Mouse (Mus musculus): Measurements from ENCODE around the gene Cdh23.
A peak's percentile ranks its signal among the peaks of the same experiment; 100 is the strongest.

Gene Cdh23

DNA sequence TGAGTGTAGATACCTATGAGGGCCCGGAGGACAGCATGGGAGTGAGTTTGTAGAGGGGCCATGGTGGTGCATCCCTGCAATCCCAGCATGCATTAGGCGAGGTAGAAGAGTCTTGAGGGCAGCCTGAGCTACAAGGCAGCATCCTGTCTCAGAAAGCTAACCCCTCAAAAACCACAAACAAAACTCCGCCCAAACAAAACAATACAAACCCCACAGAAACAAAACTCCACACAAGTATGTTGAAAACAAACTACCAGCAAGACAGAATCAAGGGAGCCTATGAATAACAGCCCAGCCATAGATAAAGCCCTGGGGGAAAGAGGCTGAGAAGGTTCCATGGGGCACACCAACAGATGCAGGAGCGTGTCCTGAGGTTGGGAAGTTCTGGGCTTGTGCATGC, 350.2 kb downstream of the Cdh23 start:
- no peak for DNase-seq (ENCODE audit: extremely low spot score, low spot score)

DNA sequence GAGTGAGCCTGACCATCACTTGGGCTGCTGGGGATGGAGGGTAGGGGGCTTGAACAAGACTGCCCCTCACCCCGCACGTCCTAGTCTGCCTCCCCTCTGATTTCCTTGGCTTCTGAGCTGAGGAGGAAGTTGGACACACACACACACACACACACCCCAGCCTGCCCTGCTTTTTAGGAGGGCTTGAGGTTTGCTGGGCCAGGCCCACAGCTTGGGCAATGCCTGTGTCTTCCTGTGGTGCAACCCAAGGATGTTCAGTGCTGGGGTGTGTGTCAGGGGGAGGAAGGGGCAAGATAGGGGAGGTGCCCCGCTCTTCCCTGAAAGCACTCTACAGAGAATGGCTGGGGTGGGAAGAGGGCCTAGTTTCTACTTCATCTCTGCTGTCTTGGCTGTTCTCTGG, 352.2 kb downstream of the Cdh23 start:
- no peak for DNase-seq (ENCODE audit: extremely low spot score, low spot score)

DNA sequence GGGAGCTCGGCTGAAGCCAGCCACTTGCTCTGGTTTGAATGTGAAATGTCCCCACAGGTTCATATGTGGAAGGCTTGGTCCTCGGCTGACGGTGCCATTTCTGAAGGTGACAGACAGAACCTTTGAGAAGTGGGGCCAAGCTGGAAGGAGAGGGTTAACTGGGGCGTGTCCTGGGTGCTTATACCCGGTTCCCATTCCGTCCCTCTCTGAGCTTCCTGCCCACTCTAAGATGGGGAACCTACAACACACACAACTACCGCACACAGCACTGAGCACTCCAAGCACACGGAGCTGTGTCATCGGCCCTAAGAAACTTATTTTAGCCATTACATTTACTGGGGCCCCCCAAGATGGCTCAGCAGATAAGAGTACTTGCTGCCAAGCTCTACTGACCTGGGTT, 354.8 kb downstream of the Cdh23 start:
- no peak for DNase-seq (ENCODE audit: extremely low spot score, low spot score)

DNA sequence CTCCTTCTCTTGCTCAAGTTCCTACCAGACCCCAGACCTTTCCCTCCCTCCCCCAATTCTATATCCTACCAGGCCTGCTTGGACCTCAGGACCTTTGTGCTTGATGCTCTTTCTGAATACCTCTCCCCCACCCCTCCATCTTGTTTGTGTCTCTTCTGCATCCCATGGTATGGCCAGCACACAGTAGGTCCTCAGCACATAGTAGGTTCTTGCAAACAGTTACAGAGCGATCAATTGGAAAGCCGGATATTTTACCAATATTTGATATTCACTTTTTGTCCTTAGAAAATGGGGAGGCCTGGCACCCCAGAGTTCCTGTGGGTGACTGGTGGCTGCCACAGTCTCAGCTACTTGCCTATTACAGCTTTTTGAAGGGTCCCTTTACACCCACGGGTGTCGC, 361.3 kb downstream of the Cdh23 start:
- DNase-seq (ENCODE audit: extremely low spot score, low spot score) = no peak

DNA sequence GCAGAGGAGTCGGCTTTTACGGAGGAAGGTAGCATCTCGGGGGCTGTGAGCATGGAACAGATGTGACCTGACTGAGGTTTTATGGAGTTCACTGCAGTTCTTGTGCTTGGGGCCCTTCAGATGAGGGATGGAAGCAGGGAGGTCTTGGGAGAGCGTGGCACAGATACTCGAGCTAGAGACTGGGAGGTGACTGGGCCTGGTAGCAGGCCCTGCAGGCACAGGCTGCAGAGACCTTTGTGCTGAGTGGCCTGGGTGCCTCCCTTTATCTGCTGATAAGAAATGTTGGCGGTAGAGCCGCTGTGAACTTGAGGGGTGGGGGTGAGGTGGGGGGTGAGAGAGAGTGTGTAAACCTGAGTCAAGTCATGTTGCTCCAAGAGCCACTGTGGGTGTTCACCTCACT, 361.7 kb downstream of the Cdh23 start:
- DNase-seq (ENCODE audit: extremely low spot score, low spot score) = no peak

DNA sequence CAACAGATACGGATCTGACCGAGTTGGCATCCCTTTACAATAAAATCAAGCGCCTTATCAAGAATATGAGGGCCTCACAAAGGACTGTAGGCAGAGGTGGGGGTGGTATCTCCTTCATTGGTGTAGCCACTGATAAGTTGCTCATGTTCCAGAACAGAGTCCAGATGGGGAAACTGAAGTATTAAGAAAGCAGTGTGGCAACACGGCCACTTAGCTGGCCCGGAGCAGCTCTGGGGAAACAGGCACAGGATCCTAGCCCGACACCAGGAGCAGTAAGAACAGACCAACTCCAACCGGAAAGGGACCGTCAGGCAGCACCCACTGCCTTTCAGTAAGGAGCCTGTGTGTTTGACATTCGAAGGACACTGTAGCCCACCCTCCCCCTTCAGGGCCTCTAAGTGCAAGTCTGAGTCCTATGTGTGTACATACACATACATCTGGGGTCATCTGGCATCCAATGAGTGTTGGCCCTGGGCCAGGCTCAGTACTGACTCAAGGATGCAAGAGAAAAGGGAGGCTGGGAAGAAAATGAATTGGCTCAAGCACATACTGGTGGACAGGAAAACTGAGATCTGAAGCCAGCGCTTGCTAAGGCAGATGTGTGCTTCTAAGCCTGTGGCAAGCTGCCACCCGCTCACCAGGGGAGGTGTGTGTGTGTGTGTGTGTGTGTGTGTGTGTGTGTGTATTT, 367.2 kb downstream of the Cdh23 start:
- no peak for DNase-seq (ENCODE audit: extremely low spot score, low spot score)

DNA sequence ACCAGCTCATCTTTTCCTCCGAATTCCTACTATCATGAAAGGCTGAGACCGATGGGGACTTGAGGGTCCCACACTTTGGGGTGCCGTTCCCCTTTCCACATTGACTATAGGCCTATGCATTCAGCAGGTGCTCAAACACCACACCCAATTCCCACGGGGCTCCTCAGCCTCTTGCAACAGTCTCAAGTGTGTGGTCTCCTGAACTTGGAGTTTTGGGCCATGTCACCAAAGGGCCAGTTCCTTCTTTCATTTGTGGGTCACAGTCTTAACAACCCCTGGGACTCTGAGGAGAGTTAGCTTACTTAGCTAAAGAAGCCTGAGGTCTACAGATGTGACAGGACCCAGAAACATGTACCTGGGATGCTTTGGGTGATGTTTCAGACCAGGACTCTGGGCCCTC, 380.1 kb downstream of the Cdh23 start:
- DNase-seq (ENCODE audit: extremely low spot score, low spot score) = no peak

DNA sequence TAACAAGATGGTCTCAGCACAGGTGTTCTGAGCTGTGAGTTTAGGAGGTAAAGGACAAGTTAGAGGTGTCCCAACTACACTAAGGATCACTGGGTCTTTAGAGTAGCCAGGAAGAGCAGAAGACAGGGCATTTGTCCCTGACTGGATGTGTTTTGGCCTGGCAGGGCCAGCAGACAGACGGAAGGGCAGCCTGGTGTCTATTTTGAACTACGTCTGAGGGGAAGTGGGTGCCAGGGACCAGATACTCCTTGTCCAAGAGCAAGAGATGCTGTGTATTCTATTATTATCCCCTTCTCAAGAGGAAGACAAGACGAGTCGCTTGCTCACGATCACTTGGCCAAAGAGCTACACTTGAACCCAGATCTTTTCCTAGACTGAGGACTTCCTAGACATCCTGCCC, 382.7 kb downstream of the Cdh23 start:
- no peak for DNase-seq (ENCODE audit: extremely low spot score, low spot score)

DNA sequence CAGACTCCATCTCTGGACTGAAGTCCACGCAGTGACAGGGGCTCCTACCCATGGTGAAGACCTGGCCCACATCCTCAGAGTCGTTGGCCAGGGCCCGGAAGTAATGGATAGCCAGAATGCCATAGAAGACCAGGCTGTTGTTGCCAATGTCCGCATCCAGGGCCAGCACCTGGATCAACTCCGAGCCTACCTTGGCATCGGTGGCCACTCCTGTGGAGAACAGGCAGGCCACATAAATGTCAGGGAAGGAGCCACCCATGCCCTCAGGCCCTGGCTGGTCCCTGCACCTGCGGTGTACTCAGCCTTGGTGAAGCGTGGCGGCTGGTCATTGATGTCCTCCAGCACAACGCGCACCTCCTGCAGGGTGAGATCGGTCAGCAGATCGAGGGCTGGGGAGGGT, 385.7 kb downstream of the Cdh23 start:
- no peak for DNase-seq (ENCODE audit: extremely low spot score, low spot score)

DNA sequence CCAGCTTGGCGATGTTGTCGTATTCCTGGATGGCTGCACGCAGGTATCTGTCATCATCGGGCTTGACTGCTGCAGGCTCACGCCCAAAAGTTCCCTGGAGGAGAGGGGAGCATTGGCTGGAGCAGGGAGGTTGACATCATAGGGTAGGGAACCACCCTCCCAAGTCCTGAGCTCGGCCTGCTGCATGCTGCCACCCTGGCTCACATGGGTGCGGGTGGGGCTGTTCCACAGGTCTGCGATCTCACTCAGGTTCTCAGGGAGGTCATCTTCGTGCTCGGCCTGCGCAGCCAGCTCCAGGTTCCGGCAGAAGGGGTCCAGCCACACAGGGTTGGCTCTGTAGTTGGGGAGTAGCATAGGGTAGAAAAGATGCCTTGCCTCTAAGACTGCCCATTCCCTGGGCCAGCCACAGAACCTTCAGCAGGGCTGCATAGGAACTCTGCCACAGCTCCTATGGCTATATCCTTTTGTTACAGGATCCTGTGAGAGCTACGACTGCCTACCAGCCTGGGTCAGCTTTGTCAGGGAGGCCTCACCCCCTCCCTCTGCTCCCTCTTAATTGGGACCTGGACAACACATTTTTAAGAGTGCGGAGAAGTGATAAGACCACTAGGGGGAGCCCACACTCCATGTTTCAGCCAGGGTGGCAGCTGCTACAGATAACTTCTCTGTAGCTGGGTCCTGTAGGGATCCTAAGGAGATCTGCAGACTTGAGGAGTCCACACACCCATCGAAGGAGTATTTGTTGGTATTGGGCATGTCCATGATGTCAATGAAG, 391.2 kb downstream of the Cdh23 start:
- DNase-seq (ENCODE audit: extremely low spot score, low spot score) = peak; percentile 77

DNA sequence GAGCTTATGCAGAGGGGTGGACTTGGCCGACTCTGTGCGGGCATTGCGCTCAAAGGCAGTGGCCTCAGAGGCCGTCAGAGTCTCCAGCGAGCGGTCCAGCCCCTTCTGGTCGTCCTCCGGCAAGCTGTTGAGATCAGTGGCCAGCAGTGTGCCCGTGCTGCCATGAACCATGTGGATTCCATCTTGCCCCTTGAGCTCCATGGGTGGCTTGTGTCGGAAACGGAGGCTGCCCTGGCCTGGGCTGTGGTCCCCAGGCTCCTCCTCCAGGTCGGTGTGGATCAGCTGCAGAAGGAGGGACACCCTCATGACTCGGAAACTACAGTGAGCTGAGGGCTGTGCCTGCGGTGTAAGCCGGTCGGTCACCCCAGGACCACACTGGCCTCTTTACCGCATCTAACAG, 392.9 kb downstream of the Cdh23 start:
- no peak for DNase-seq (ENCODE audit: extremely low spot score, low spot score)

DNA sequence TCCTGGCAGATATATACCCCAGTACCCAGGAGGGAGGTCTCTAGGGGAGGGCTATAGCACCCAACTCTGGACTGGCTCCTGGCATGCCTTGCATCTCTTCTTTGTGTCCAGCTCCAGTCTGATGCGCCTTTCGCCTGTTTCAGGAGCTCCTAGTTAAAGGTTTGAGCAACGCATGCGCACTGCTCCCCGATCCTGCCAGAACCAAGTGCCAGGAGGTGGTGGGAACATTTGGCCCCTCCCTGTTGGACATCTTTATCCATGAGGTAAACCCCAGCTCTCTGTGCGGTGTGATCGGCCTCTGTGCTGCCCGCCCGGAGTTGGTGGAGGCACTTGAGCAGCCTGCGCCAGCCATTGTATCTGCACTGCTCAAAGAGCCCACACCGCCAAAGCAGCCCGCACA, 396.7 kb downstream of the Cdh23 start:
- no peak for DNase-seq (ENCODE audit: extremely low spot score, low spot score)

DNA sequence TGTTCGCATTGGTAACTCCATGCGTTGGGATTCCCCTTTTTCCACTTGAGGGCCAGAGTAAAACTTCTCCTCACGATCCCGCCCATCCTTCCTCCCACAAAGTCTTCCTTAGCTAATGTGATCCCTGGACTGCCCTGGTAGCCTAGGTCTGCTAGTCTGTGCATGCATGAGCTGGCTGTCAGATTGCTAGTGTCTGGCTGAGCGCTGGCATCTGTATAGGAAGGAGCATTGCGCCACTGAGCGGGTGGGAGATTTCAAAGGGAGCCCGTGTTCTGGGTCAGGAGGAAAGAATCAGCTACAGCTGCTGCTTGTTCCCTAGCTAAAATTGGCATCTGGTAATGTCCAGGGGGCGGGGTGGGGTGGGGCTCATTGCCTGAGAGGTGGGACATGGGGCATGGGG, 400.3 kb downstream of the Cdh23 start:
- no peak for DNase-seq (ENCODE audit: extremely low spot score, low spot score)

DNA sequence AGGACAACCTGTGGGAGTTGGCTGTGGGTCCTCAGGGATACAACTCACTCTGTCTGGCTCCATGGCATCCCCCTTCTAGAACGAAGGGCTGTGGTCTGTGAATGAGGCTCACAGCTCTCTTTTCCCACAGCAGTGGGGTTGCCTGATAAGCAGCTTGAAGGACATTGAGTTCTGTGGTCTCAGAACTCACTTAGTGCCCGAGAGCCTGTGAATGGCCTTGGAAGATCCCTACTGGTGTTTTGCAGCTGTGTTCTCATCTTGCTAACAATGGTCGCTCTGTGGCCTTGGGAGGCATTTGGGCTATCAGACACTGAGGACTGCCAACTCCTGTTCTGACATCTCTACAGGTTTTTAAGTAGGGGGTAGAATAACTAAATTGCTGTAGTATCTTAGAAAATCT, 400.9 kb downstream of the Cdh23 start:
- no peak for DNase-seq (ENCODE audit: extremely low spot score, low spot score)

DNA sequence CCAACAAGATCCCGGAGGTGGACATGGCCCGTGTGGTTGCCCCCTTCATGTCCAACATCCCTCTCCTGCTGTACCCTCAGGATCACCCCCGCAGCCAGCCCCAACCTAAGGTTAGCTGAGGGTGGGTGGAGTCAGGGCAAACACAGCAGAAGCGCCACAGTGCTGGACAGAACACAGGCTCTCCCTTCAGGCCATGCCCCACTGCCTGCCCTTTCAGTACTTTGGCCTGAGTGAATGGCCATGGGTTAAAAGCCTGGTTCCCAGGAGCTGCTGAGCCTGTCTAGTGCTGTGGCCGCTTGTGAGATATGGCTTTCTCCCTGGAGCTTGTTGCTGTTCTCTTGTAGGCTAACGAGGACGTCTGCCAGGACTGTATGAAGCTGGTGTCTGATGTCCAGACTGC, 401.7 kb downstream of the Cdh23 start:
- DNase-seq (ENCODE audit: extremely low spot score, low spot score) = no peak

DNA sequence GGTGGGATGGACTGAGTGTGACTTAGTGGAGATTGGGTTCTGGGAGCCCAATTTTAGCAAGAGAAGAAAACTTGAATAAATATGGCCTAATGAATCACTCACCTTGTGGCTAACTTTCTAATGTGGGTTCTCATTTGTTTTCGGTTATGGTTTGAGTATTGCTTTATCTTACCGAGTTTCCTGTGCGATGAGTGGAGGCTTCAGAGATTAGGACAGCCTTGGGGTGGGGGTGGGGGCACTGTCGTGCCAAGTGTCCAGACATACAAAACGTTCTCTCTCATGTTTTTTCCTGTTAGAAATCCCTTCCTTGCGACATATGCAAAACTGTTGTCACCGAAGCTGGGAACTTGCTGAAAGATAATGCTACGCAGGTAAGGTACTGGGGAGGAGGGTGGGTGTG, 404.1 kb downstream of the Cdh23 start:
- no peak for DNase-seq (ENCODE audit: extremely low spot score, low spot score)

DNA sequence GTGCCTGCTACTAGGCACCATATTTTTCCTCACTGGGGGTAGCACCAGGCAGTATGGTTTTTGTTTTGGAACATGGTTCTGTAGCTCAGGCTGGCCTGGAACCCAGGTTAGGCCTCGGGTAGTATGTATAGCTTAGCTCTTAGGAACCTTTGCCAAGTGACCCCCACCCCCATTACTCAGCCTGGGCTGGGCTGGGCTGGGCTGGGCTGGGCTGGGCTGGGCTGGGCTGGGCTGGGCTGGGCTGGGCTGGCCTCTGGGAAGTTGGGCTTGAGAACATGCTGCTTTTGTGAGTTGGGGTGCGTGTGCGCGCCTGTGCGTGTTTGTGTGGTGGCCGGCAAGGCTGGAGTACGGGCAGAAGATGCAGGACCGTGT, 405.6 kb downstream of the Cdh23 start:
- DNase-seq (ENCODE audit: extremely low spot score, low spot score) = no peak

DNA sequence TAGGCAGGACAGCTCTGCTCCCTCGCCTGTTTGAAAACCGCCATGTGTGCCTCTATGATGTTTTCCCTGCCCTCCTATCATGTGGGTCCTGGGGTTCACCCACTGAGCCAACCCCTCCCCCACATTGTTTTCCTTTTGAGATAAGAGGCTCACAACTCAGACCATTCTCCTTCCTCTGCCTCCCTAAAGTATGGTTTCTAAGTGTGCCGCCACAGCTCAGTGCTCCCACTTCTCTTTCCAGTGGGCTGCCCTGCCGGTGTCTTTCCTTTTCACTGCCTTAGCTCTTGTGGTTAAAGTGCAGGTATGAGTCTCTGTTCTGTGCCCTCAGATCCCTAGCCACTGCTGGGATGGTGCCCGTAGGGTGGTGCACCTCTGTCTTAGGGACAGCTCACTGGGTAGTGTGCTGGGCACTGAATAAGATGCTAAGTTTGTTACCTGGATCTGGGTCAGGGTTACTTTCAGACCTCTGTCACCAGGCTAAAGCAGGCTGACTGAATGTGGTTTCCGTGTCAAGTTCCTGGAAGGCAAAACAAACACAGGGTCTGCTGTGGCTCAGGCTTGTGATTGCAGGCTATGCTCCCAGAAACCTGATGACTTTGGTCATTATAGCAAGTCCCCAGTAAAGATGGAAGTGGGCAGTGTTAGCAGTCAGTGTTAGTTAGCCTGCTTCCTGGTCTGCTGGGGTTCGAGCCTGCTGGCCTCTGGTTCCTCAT, 406.1 kb downstream of the Cdh23 start:
- no peak for DNase-seq (ENCODE audit: extremely low spot score, low spot score)

DNA sequence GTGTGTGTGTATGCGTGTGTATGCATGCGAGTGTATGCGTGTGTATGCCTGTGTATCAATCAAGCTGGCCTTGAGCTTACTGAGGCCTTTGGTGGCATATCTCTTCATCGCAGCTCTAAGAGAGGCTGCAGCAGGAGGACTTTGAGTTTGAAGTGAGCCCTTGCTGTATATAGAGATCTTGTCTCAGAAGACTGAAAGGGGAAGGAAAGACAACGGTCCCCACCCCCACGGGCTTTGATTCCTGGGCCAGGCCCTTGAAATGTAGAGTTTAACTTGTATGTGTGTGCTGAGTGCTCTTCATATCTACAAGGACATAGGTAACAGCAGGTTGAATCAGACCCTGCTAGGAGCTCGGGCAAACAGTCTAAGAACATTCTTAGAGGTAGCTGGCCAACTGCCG, 407.1 kb downstream of the Cdh23 start:
- no peak for DNase-seq (ENCODE audit: extremely low spot score, low spot score)

DNA sequence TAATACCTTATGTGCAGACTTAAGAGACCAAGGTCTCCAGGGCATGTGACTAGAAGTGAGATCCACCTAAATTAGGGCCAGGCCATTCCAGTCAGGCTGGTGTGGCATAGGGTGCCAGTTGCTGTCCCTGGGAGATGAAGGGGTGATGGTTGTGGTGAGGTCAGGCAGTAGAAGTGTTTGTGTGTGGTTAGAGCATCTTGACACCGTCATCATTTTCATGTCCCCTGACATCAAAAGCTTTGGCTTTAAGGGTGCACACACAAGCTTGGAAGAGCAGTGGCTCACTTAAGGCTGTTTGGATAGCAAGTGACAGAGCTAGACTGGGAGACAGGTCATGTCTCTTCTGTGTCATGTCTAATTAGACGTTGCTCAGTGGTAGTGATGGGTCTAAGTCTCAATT, 408.6 kb downstream of the Cdh23 start:
- no peak for DNase-seq (ENCODE audit: extremely low spot score, low spot score)

DNA sequence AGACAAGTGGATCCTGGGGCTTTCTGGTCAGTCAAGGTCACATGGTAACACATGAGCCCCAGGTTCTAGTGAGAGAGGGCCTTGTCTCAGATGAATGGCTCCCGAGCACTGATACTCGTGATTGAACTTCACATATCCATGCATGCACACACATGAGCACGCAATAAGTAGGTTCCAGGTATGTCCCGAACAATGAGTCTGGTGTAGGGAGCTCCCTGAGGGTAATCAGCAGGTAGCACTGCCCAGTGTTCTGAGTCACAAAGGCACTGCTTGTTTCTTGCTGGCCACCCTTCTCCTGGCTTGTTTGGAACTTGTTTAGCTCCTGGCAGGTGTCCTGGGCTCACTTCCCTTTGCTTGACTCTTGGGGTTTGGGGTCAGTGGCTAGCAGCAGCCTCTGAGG, 409.1 kb downstream of the Cdh23 start:
- DNase-seq (ENCODE audit: extremely low spot score, low spot score) = no peak

DNA sequence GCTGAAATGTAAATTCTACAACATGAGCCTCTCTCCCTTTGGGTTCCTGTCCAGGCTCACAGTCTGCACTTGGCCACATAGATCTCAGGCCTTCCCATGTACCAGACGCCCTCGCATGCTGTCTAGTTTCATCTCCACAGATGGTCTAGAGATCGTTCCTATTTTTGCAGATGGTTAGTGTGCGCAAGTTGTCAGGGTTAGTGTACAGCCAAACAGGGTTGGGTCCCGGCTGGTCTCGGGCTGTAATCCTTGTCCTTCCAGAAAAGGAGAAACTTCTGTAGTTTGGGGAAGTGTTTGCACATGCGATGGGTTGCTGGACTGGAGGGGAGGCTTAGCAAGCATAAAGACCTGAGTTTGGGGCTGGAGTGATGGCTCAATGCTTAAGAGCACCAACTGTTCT, 409.7 kb downstream of the Cdh23 start:
- DNase-seq (ENCODE audit: extremely low spot score, low spot score) = no peak

Measured in neural tube, embryonic 10.5 days (tissue).